Mouse (Mus musculus): ENCODE data around the gene Wdhd1.

Gene Wdhd1

DNA sequence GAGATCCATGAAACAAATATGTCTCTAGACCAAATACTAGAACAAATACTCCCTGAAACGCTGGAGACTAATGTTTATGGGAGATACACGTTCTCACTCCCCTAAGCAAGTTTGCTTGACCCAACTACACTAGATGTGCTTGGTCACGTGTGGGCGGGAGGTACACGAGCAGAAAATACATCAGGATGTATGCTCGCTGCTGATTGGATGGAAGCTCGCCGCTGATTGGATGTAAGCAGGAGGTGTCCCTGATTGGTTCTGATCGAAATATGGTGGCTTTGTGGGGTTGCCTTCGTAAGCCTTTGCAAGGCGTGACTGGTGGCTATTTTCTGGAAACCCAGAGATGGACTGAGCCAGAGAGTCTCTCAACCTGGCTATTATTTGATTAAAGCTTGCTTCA lies 55.1 kb downstream of the Wdhd1 start:
- no peak for DNase-seq (ENCODE audit: low spot score)

DNA sequence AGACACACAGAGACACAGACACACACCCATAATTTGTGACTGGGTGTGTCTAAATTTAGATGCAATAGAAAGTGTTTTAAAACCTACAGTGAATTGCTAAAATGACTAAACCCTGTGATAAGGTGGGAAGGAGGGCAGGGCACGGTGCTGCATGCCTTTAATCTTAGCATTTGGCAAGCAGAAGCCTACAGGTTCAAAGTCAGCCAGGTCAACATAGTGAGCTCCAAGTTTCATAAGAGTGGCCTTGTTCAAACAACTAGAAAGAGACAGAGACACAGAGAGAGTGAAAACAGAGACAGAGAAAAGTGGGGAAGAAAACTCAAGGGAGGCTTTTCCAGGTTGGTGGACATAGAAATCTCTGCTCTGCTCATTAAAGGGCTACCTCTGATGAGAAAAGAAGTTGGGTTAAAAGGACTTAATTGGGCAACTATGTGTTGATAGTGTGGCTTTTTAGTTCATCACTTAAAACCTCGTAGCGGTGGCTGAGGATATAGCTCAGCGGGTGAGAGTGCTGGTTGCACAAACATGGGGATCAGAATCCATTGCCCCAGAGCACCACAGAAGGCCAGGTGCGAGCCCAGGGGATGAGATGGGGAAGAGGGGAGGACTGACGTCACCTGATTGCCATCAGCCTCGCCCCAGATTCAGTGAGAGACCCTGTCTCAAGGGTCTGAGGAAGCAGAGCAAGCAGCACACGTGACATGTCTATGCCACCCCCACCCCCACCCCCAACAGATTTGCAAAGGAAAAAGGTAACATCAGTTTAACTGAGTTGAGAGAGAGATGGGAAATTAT lies 56.2 kb downstream of the Wdhd1 start:
- no peak for DNase-seq (ENCODE audit: low spot score)

DNA sequence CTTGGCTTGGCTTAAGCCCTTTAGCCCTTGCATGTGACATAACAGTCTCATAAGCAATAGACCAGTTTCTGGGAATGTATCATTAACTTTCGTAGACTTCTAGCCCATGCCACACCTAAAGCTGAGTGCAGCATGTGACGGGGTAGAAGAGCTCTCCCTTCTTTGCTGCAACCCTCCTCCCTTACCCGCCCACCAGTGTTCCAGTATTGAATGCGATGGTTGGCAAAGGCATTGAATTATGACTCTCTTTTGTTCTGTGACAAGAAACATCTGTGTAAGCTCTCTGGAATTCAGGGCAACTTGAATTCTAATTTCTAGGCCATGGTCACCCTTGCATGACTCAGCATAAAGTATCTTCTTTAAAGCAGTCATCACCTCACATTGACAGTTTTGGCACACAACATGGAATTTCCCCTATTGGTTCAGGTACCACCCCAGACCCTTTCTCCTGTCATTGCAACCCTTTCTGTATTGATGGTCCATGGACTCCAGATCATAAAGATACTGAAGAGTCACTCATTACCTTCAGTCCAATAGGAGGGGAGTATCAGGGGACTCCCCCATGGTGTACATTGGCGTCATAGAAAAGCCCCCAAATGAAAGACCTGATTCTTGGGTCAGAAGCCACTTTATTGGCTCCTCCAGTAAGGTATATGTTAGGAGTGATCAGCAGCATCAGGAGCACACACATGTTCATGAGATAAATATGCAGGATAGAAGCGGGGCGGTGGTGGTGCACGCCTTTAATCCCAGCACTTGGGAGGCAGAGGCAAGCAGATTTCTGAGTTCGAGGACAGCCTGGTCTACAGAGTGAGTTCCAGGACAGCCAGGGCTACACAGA lies 57.7 kb downstream of the Wdhd1 start:
- DNase-seq (ENCODE audit: low spot score) = no peak

DNA sequence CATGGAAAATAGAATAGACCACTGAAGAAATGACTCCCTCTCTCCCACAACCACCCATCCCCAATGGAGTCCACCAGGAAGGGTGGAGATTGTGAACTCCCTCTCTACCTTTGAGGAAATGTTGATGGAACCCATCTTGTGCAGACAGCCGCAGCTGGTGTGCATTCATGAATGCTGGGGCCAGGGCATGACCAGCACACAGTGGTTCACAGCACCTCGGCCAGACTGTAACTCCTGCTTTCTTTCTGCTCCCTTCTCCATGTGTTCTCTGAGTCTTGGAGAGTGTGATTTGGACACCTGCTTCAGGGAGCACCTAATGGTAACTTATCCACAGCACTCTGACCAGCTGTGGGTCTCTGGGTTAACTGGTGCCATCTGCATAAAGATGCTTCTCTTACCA lies 60.1 kb downstream of the Wdhd1 start:
- no peak for DNase-seq (ENCODE audit: low spot score)

DNA sequence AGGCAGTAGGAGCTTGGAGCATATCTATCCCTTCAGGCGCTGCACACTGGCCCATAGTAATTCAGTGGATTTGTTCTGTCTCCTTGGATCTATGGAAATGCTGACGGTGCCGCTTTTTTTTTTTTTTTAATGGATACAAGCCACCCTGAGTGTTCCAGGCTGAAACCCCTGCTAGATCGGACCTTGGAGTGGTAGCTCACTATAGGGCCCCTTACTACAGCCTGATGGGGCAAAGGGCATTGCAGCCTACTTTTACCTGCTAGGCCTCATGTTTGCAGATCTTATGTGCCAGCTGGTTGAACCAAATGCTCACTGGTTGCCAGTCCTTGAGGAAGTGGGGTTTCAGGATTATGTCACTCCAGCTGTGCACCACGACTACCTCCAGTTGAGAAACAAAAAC lies 62.3 kb downstream of the Wdhd1 start:
- DNase-seq (ENCODE audit: low spot score) = no peak

DNA sequence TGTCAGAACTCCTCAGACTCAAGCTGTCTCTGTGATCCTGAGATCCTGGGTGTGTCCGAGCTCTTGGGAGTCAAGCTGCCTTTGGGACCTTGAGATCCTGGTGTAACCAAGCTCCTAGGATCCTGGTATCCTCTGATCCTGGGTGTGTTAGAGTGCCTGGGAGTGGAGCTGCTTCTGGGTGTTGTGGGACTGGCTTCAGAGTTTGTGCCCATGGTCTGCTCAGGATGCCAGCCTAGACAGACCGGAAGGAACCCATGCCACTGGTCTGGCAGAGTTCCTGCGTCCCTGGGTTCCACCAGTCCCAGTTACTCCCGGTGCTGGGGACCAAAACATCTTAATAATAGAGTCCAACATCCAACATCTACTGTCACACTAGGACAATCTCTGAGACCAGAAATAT lies 63.4 kb downstream of the Wdhd1 start:
- no peak for DNase-seq (ENCODE audit: low spot score)

DNA sequence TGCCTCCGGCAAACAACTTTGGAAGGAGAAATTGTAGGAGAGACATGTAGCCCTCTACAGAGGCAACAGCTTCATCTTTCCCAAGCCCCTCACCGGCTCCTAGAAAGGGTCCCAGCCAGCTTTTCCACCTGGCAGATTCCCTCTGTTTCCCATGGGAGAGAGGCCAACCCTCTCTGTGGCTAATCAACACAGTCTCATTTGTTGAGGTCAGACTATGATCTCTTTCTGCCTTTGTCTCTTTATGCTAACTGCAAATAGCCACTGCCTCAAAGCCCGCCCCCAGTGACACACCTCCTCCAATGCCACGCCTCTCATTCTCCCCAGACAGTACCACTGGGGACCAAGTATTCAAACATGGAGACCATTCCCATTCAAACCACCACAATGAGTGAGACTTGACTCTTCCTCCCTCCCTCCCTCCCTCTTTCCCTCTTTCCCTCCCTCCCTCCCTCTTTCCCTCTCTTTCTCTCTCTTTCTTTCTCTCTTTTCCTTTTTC lies 66.9 kb downstream of the Wdhd1 start:
- DNase-seq (ENCODE audit: low spot score) = no peak

DNA sequence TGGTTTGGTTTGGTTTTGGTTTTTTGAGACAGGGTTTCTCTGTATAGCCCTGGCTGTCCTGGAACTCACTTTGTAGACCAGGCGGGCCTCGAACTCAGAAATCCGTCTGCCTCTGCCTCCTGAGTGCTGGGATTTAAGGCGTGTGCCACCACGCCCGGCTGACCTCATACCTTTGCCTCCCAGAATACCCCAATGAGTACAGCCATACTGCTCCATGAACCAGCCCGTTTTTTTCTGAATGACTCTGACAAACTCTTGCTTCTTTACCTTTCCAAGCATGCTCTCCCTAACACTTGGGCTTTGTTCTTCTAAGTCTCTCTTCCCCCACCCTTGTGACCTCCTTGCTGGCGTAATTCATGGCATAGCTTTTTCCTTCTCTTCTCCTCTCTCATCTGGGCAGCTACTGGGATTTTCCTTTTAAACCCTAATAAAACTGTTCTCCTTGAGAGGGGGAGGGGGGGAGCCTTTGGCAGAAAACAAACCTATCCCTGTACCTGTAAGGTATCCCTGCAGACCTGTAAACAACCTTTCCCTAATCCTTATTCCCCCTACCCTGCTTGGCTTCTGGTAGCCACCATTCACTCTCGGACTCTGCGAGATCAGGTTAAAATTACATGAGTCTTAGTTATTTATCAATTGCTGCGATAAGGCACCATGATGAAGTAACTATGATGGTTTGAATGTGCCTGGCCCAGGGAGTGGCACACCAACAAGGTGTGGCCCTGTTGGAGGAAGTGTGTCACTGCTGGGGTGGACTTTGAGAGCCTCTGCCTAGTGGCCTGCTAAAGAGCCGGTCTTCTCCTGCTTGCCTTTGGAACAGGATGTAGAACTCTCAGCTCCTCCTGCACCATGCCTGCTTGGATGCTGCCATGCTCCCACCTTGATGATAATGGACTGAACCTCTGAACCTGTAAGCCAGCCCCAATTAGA lies 67.8 kb downstream of the Wdhd1 start:
- DNase-seq (ENCODE audit: low spot score) = no peak

DNA sequence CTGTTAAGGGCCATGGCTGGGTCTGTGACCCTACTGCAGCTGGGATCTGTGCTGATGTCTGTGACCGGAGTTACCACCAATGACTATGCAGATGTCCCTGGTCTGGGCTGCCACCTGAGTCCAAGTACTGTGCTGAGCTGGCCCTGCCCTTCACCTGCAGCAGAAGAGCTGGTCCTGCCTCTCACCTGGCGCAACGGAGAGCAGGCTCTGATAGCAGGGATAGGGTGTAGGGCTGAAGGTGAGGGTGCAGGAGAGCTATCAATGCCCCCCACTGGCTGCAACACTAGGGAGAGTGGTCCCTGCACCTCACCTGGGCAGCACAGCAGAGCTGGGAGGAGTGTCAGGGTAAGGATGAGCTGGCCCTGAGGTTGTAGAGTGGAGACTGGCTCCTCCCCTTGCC lies 70.1 kb downstream of the Wdhd1 start:
- DNase-seq (ENCODE audit: low spot score) = no peak

DNA sequence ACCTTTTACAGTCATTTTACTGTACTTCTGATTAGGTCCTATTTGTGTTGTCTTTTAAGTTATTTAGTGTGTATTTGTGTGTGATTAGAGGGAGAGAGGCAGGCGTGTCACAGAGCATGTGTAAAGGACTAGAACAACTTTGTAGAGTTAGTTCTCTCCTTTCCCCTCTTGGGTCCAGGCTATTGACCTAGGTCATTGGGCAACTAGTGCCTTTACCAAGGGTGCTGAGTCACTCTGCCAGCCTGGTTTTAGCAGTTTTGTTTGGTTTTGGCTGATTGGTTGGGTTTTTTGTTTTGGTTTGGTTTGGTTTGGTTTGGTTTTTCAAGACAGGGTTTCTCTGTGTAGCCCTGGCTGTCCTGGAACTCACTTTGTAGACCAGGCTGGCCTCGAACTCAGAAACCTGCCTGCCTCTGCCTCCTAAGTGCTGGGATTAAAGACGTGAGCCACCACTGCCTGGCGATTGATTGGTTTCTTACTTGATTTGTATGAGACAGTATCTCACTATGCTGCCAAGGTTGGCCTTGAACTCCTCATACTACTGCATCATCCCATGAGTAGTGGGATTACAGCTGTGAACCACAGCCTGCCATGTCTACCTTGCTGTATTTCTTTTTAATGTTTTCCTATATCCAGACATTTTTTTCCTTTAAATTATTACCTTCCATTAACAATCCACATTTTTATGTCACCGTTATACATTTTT lies 71.2 kb downstream of the Wdhd1 start:
- DNase-seq (ENCODE audit: low spot score) = no peak

DNA sequence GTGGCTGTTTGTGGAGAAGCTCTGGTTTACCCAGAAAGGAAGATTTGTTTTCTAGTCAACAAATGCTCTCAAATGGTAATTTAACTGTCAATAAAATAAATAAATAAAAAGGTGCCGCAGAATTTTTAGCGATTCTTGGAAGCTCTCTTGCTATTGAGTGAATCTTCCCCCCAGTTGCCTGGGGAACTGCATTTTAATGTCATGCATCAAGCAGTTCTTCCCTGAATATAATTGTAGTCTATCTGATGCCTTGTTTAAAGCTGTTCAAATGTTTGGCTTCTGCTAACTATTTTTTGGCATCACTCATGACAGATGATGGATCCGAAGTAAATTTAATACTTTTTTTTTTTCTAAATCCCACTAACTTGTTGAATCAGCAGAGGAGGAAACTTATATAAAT lies 79.3 kb downstream of the Wdhd1 start:
- no peak for DNase-seq (ENCODE audit: low spot score)

DNA sequence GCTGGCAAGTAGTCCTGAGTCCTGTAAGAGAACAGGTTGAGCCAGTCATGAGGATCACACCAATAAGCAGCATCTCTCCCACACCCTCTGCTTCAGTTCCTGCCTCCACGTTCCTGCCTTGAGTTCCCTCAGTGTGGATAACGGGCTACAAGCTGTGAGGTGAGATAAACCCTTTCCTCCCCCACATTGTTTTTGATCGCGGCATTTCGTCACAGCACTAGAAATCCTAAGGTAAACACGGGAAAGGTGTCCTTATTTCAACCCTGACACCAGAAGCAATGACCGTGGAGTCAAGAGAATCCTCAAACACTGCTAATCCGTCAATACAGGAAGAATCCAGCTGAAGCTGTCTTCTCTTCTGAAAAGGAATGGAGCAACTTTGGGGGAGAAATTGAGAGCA lies 79.9 kb downstream of the Wdhd1 start:
- DNase-seq (ENCODE audit: low spot score) = no peak

DNA sequence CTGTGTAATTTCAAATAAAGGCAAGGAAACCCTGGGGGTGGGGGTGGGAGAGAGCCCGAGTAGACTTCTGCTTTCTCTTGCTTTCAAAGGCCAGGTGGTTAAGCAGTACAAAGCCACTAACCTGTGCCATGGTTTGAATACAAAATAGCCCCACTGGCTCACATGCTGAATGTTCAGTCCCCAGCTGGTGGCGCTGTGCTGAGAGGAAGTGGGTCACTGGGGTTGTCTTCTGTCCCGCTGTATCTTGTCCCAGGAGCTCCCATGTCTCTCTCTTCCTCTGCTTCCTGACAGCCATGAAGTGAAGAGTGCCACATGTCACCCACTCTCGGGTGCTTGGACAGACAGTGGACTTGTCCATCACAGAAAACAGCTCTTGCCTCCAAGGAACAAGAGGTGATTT lies 82.6 kb downstream of the Wdhd1 start:
- no peak for DNase-seq (ENCODE audit: low spot score)

DNA sequence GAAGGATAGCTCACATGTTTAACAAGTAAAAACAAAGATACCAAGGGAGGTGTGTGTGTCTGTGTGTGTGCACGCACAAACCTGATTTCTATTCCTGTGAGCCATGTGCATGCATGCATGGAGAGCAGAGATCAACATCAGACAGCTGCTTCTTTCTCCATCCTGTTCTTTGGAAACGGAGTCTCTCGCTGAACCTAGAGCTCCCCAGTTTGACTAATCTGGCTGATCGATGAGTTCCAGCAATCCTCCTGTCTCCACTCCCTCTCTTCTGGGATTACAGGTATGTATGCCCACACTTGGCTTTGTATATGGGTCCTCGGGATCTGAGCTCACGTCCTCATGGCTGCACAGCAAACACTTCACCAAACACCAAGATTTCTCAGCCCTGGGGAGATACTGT lies 83.2 kb downstream of the Wdhd1 start:
- no peak for DNase-seq (ENCODE audit: low spot score)

DNA sequence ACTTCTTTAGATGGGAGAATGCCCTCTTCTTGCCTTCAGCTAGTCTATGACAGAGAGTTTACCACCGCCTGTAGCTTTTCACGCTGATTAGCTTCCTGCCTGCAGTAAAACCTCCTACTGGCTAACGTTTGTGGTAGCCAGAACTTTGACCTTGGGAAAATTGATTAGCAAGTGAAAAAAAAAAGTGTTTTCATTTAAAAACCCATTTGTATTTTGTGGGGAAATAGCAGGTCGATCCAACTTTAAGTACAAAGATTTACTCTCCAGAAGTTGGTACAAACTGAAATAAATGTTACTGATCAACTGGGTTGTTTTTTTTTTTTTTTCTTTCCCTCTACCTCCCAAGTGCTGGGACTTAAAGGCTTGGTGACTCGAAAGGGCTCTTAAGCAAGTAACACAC lies 84.8 kb downstream of the Wdhd1 start:
- no peak for DNase-seq (ENCODE audit: low spot score)

All from lung, postnatal 25 days (tissue).